Mouse (Mus musculus): ENCODE measurements around the gene Hist1h2bk.

- TF ChIP-seq ZNF384 (IDR thresholded peaks at IDR 0.05; ENCODE audit: low read depth, low read length) (no peak), CHD1 (IDR thresholded peaks at IDR 0.05; ENCODE audit: low read depth, low read length) (no peak)
These were observed 6.8 kb upstream of the Hist1h2bk start for GRCm38 (mm10) chr13:22028673-22029460.

Data from MEL (cell line).